Mouse (Mus musculus) spleen, adult 12 weeks (tissue): Measurements from ENCODE around the gene Dkk2.
"Not testable (repeated sequence)": the region's sequence is repeated elsewhere in the genome, so short reads cannot be mapped to it uniquely, and the experiment has no call there.

ENCODE experiments used
- DNase-seq: peaks from one replicate; pipeline ENCODE4 v3.0.0; 2022; ENCODE audit warnings: low spot score

Gene Dkk2

DNA sequence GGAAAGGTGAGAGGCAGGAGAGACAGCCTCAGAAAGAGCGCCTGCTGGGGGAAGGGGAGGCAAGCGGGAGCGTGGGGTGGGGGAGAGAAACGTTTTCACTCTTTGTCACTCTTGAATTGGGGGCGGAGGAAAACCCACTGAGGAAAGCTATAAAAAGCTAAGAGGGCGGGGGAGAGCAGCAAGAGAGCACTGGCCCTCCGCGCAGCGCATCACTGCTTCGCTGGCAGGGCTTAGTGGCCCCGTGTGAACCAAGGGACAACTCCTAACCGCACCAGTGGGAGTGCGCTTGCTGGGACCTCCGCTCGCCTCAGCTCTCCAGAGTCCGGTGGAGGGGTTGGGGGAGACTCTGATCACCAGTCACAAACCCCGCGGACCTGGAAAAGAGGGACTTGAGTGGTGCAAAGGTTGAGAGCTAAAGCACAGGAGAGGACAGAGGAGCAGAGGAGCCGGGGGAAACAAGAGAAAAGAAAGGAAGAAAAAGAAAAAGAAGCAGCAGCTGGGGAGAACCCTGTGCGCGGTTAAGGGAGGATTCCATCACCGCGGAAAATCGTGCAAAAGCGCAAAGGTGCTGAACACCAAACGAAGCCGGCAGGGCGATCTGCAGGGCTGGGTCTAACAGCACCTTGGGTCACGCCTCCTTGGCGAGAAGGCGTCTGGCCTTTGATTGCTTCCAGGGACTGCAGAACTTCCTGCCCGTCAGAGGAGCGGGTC, at the start of gene Dkk2:
Dkk2 (plus strand) TSS at position 181 of the 711 bp plus-strand sequence.
- DNase-seq, result no peak

DNA sequence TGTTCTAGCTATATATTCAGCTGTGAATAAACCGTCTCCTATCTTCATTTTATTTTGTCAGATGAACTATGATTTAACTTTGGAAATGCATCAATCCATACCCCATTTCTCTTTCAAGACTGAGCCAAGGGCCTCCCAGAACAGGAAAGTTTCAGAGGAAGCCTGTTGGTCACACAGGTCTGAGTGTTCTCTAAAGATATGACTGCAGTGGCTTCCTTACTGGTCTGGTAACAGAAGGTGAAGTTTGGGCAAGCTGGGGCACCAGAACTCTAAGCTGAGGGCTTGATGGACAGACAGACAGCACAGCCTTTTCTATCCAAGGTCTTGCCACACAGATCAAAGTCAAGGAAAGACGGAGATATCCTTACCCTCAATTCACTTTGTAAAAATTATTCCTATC, 48.4 kb upstream of the Dkk2 start:
- DNase-seq, result no peak

DNA sequence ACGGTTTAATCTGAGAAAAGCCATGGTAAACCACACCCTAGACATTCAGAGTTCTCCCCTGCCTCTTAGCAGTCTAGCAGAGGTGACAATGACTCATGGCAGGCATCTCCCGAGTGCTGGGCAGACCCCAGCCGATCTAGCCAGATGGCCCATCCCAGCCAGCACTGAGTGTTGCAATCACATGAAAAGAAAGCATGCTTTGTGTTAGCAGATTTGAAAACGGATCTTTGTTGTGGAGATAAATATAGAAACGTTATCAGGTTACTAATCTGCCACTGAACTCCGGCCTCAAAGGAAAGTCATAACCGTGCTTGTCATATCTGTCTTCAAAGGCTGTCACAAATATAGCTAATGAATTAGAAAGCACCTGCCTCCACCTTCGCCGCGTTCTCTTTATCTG, 47.4 kb upstream of the Dkk2 start:
- DNase-seq, result no peak

DNA sequence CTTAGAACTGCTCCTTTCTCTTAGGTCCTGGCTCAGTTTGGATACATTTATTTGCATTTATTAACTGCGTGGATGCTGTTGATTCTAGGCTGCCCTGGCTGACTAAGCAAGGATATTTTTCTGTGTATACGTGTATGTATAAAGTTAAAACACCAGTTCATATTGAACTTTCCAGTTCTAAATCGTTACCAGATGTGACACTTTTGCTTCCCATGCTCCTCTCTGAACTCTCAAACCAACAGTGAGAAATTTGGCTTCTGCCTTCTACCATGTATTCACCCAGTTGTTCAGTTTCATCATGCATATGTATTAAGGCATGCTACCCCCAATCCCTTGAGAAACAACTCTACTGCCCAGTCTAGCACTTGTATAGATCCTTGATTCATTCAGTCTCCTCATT, 45.0 kb upstream of the Dkk2 start:
- no peak for DNase-seq

DNA sequence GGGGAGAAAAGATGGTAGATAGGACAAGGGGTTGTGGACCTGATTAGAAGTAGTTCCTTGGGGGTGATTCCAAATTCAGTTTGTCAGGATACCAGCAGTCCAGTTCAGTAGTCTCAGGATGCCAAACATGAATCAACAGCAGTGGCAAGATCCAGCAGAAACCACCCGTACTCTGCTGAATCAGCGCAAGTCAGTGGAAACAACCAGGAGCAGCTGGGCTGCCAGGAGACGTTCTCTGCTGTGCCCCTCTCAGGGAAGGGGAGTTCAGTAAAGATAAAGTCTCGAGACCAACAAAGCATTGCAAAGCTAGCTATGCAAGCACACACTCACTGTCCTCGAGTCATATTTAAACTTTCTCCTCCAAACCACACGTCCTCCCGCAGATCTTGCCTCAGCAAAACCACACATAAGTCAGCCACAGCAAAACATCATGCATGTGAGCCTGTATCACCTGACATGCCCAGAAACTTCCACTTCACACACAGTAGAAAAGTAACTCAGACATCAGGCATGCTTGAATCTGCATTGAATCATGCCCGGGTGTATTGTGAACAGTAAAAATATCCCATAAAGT, 34.1 kb upstream of the Dkk2 start:
- no peak for DNase-seq

GRCm38 (mm10) chr3:132062816-132063215, 22.3 kb upstream of the Dkk2 start:
- DNase-seq, result not testable (repeated sequence)

DNA sequence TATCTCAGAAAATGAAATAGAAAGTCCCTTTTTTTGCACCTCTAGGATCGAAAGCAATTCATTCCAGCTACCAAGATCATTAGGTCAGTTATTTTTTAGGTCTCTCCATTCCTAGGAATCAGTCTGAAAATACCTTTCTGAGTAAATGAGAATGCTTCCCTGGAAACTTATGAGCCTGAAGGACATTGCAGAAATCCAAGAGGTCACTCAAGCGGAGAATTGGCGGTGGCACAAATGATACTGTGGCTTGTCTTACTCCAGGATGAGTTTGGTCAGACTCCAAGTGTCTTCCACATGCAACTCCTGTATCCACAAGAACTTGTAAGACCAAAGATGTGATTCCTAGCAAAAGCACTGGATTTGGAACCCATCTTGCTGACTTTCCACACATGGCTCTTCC, 21.7 kb upstream of the Dkk2 start:
- DNase-seq, result no peak

DNA sequence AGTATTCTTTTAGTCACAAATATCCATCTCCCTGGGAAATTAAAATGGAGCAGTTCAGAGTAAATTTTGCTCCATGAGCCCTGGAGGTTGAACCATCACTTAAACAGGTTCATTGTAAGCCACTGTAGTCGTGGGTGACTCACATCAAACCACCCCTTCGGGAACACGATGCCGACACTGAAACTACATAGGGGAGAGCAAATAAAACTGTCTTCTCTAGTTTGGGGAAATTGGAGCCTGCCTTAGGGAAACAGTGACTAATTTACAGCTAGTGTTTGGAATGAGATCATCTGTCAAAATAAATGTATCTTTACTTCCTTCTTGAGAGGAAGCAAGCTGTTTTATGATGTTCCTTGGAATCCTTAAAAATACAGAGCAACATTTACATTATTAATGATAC, 21.1 kb upstream of the Dkk2 start:
- DNase-seq, result no peak

- no peak for DNase-seq
Measured at GRCm38 (mm10) chr3:132064920-132065319, 20.2 kb upstream of the Dkk2 start.

GRCm38 (mm10) chr3:132070949-132071348, 14.1 kb upstream of the Dkk2 start:
- no peak for DNase-seq

- DNase-seq, result no peak
Measured at GRCm38 (mm10) chr3:132084018-132084417, 1.1 kb upstream of the Dkk2 start.

GRCm38 (mm10) chr3:132084680-132085079, 412 bp upstream of the Dkk2 start:
- no peak for DNase-seq

DNA sequence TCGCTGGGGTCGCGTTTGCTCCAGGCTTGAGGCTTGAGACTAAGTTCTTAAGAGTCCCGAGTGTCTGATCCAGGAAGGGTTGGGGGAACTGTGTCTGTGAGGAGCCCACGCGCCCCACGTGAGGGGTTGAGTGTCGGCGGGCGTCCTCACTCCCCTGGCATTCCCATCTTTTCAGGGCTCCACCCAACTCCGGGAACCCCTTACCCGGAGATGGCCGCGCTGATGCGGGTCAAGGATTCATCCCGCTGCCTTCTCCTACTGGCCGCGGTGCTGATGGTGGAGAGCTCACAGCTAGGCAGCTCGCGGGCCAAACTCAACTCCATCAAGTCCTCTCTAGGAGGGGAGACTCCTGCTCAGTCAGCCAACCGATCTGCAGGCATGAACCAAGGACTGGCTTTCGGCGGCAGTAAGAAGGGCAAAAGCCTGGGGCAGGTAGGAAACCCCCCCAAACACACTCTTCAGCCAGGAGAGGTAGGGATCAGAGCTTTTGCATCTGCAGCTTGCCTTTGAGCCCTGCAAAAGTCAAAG, 795 bp downstream of the Dkk2 start:
- no peak for DNase-seq

DNA sequence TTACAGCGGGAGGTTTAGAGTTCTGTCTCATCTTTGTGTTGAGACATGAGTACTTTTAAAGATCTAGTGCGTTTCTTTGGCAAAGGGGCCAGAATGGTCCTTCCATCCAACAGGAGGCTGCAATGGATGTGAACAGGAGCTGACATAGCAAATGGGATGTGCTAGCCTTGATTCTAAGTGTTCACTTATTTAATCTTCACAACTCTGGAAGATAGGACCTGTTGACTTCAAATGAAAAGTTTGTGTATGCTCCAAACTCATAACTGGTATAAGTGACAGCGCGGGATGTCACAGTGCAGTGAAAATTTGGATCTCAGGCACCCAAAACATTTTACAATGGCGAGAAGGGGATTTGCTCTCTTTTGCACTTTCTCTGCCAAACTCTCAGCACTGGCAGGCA, 1.4 kb downstream of the Dkk2 start:
- no peak for DNase-seq

DNA sequence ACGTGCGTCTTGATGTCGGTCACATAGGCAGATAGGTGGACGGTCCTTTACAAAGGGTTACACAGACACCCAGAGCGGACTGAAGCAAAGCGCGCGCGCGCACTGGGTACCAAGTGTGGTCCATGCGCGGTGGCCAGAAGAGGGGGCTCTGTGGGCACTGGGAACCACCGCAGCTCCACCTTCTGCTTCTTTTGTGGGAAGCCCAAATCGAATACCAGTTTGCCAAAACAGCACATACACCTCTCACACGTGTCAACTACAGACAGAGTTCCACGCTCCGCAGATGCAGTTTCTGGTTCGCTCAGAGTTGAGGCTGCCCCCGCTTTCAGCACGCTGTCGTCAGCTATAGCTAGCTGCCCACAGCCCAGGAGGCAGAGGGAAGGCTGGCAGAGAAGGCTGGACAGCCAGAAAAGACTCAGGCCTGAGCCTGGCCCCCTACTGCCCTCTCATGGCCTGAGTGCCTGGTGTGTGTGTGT, 2.0 kb downstream of the Dkk2 start:
- no peak for DNase-seq

DNA sequence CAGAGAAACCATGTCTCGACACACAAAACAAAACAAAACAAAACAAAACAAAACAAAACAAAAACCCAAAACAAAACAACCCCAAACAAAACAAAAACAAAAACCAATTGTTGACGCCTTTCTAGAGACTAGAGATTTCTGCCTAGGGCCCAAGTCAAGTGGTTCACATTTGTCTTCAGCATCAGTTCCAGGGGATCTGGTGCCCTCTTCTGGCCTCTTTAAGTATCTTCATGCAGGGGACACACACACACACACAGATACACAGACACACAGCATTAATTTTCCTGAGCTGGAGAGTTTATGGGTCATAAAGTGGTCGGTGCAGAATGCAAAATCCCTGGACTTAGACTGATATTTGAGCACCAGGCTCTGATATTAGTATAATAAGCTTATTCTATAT, 7.9 kb downstream of the Dkk2 start:
- no peak for DNase-seq

DNA sequence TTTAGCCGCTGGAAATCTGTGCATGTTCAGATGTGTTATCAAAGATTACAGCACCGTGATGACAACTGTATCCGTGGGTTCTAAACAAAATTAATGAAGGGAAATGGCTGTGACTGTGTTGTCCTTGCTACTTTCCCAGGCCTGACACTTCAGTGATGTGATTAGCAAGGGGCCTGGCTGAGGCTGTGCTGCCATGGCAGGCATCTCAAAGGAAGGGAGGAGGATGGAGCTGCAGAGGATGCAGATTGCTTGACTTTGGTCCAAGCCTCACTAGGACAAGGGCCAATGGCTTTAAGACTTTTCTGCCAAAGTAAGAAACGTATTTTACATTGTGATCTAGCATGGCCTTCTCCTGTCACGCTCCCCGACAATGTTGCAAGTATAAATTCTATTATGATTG, 11.2 kb downstream of the Dkk2 start:
- no peak for DNase-seq

DNA sequence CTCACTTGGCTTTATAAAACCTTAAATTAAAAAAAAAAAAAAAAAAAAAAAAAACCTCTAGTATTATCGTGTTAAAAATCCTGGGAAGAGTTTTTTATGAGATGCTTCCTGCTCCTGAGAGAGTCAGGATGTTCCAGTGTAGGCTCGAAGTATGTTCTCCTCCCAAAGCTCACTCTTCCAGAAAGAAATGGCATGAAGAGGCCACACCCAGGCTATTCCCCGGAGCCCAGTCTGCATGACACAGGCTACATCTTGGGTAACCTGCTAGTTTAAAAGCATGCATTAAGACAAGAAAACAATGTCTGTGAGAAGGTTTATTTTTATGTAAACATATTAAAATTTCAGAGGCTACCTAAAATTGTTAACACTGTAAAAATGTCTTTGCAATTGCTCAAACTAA, 15.7 kb downstream of the Dkk2 start:
- DNase-seq, result no peak

- no peak for DNase-seq
Measured at GRCm38 (mm10) chr3:132103020-132103419, 17.9 kb downstream of the Dkk2 start.

GRCm38 (mm10) chr3:132103454-132103853, 18.4 kb downstream of the Dkk2 start:
- no peak for DNase-seq

- no peak for DNase-seq
Measured at GRCm38 (mm10) chr3:132115772-132116511, 30.9 kb downstream of the Dkk2 start.

DNA sequence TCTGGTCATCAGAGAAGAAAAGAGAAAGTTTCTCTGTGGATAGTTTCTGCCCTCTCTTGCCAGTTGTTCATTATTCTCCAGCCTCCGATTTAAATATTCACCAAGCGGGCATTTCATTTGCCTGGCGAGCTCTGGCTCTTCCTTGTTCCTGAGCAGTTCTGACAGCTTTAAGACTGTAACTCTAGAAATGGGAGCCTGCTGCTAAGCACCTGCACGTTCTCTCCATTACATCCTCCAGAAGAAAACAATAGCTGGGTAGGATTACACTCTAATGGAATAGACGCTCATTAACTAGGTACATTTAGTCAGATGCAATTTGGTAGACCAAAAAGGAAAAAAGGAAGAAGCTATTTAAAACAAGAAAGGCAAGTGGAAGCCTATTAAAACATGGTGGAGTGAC, 36.3 kb downstream of the Dkk2 start:
- DNase-seq, result no peak

DNA sequence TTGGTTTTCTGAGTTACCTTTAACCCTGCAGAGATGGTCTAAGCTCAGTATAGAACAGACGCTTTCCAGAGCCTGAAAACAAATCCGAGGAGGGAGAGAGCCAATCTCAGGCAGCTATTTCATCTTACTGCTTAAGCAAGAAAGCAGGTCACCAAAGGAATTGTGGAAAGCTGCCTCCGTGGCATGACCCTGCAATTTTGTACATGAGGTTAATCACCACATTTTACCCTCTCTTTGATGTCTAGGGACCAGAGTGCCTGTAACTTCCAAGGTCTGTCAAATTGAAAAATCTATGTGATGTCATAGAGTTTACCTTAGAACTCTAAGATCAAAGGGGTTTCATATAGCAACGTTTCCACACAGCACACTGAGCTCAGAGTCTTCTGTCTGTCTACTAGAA, 37.5 kb downstream of the Dkk2 start:
- DNase-seq, result no peak
